Mouse (Mus musculus): ENCODE data around the gene Sgip1.

The Sgip1 gene

DNA sequence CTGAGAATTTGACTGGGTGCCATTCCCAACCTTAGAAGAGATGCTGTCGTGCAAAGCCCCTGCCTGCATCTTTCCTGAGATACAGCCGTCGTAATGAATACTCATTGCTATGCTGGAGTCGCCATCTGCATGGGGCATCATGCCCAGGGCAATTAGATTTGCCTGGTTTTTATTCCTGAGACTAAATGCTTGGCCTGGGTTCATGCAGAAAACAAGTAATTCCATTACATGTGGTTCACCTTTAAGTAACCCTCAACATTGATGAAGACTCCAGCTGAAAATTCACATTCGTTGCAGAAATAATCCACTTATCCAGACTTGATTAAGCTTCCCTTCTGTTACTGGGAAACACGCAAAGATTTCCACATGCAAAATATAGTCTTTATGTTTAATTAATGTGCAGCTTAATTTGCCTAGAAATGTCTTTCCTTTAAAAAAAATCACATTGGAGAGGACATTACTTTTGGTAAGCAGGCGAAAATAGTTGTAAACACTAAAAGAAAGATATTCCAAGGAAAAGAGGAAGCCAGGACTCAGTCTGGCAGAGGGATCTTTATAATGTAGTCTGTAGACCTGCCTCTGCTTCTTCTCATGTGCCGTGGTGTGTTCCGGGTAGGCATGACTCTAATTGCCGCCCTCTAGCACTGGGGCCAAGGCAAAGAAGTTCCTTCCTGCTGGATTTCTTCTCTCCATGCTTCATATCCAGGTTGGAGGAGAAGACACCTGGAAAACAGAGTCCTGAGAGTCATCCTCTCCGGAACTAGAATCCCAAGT is 100.0 kb downstream of the Sgip1 start:
- no peak for DNase-seq

DNA sequence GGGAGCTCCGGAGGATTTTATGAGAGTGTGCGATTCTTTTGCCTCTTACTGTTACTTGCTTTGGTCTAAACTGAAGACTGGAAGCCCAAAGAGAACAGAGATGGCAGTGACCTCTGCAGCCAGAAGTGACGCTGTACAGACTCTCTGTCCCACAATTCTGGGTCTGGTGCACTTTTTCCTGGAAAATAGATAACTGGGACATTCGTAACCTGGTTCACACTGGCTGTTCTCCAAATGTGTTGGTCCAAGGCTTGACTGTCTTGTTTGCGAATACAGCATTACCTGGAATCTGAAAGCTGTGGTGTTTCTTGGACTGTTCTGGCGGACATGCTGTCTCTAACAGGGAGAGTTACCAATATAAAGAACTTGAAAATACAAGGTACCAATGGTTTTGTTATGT is 109.4 kb downstream of the Sgip1 start:
- DNase-seq = no peak

DNA sequence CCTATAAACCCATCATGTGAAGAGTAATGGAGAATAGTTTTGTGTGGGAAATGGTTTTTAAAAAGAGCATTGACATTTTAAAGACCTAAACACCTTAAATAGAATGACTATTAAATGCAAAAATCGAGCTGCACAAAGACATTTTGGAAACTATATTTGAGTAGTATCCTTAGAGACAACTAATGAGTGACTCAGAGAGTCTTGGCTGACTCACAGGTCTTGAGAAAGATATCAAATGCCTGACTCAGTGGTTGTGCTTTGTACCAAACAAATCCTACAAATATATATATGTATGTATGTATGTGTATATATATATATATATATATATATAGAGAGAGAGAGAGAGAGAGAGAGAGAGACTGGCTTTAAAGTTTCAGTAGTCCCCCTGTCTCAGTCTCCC is 110.1 kb downstream of the Sgip1 start:
- DNase-seq = no peak

DNA sequence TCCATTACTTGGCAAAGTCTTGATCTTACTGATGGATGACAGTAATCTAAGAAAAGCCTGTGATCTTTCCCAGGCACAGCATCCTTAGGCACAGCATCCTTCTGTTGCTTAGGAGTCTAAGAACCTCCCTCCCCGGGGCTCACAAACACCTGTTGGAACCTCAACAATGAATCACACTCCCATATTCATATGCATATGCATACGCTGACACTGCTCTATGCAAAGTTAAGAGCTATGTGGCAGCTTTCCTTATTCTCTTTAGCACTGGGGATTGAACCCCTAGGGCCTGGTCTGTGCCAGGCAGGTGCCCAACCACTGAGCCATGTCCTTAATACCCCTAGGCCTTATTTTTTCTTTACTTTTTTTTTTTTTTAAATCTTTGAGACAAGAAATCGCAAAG is 111.2 kb downstream of the Sgip1 start:
- DNase-seq = no peak

DNA sequence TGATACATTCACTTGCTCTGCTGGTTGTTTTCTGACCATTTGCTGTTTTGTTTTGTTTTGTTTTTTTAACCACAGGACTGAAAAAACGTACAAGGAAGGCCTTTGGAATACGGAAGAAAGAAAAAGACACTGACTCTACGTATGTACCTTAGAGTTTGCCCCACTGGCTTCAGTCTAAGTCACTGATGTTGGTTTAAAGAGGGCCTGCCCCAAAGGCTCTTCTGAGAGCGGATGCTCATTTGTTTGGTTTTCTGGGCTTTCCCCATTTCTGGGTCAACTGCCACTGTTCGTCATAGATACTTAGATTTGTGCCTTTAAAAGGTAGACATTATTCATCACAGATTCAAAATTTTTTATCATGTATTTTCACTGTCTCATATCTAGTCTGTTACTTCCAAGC is 111.7 kb downstream of the Sgip1 start:
- no peak for DNase-seq

DNA sequence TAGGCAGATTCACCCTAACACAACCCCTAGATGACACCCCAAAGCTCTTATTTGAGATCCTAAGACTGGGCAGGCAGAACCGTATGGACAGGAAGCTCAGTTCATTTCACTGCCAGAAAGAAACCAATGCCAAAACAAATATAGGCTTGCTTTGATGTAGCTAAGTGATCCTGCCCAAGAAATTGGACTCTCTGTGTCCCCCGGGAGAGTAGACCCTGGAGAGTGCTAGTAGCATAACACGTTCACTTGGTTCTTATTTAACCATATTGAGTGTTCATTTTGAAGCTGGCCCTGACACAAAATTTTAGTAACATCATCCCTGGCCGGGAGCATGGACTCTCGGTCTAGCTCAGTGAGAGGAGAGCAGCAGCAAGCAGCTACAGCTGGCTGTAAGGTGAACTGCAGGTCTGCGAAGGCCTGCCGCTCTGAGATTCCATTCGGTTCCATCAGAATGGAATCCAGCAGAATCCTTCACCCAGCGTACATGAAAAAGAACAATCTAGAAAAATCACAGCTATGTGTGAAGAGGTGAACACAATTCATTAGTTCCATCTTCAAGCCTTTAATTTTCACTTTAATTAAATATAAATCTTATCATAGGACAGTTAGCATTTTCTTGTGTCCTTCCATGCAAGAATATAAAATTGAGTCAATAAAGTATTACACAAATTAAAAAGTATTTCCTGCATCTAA is 112.4 kb downstream of the Sgip1 start:
- DNase-seq = no peak

DNA sequence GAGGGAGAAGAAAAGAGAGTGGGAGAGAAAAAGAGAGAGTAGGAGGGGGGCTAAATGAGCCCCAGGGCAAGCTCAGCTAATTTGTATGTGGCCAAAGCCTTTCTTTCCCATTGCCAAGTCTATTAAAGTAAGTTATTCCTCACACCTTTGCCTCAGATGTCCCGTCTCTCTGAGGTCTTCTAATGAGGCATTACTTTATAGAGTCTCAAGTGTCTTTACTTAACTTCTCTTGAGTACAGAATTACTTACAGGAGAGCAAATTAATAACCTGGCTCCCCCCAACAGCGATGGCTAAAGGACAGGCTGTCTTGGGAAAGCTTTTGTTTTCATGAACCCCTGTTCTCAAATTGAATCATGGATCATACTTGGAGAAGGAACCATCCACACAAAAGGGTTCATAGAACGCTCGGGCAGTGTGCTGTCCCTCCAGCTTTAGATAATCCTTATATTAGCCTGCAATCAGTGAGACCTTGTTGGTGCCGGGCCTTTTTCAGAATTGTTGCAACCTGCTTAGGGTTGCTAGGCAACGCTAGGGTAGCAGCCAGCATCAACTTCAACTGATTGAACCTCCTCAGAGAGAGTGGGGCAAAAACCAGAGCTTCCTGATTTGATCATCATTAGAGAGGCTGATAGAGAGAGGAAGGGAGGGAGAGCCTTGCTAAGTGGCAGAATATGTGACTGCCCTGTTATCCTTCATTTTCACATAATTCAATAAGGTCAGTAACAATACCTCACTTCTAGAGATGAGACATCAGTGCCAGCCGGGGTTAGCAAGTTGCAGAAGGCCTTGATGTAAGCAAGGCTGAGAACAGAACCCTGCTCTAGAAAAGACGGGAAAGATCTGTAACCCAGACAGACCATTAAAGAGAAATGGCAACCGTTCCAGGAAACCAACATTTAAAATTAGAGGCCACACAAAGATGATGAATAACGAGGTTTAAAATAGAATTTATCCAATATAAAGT is 114.1 kb downstream of the Sgip1 start:
- no peak for DNase-seq

DNA sequence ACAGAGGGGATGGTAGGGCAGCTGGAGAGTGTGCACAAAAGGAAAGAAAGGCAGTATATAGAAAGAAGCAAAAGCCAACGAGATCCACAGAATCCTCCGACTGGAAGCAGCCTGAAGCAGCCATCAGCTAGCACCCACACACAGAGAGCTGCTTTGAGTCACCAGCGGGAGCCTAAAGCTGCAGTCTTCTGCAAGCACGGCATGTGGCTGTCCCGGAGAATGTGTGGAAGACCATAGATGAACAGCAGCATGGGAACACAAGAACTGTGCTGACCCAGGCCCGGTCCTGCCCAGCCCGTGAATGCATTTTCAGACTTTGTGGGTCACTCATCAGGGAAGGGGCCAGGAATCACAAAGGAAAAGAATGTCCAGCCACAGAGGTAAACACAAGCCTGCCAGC is 115.0 kb downstream of the Sgip1 start:
- DNase-seq = no peak

DNA sequence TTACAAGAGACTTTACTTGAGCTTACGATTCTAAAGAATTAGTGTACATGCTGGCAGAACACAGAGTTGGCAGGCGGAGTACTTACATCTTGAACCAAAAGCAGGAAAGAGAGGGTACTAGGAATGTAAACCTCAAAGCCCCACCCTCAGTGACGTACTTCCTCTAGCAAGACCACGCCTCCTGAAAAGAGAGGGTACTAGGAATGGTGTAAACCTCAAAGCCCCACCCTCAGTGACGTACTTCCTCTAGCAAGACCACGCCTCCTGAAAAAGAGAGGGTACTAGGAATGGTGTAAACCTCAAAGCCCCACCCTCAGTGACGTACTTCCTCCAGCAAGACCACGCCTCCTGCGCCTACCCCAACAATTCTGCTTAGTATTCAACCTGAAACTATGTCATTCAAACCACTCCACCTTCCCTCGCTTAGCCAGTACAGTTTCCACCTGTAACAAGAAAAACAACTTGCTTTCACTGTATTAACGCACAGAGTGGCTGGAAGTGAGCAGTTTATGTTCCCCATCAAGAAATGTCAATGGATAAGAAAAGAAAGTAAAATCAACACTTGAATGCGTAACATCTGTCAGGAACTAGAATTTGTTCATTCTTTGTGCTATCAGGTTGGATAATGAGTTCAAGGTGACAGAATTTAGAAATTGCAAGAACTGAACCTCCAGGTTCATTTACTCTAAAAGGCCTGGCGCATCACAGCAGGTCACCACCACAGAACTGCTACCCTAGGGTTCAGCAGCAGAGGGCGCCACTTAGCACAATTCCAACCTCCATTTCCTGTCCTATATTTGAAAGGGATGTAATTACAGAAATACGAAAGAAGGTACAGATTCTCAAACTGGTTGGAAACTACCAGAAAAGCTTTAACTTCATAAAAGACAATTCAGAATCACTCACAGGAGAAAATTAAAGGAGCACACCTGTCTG is 118.4 kb downstream of the Sgip1 start:
- DNase-seq = peak; percentile 76

DNA sequence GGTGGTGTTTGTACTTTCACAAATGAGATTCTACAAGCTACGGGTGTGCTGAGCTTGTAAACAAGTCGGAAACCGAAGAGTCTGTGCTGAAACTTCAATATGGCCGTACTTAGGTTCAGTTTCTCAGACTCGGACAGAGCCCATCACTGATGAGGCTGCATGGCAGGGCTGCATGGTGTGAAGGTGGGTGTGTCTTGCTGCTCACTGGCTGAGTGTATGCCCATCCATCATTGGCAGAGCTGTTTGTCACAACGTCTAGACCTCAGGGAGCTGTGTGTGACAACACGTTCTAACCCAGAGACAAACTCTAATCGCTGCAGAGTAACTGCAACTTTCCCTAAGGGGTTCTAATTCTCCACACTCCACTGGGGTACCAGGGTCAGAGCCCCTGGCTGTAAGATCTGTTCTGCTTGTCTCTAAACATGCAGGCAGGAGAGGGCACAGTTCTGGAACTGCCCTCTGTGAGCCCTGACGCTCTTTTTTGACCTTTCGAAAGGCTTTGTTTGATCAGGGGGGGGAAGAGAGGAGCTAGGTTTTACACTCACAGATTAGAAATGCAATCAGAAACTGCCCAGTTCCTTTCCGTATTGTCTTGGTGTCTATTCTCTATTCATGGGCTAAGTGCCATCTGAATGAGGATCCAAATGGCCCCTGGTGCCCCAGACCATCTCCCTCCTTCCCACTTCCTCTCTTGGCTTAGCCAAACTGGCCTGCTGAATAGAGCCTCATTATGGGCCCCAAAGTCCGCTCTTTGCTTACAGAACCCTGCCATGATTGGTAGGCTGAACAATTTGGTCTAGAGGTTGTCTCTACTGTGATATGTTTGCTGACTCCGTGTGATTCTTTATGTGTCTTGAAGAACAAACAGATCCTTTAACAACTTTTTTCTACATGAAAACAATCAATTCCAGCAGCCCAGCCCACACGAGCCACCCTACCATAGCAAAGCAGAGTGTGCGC is 121.9 kb downstream of the Sgip1 start:
- no peak for DNase-seq

DNA sequence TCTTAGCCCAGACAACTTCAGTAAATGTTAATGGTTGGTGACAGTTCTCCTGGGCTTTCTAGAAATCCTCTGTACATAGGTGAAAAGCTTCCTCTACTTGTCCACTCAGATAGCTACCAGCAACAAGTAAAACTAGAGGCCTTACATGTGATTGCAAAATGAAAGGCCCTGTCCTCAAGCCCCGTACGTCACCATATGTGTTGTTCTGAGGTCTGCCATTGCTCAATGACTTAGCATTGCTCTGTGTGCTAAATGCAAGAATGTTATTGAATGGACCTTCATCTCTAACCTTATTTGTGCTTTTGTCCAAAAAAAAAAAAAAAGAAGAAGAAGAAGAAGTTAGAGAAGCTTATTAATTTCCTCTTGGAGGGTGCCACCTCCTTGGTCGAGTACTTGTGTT is 125.4 kb downstream of the Sgip1 start:
- no peak for DNase-seq

DNA sequence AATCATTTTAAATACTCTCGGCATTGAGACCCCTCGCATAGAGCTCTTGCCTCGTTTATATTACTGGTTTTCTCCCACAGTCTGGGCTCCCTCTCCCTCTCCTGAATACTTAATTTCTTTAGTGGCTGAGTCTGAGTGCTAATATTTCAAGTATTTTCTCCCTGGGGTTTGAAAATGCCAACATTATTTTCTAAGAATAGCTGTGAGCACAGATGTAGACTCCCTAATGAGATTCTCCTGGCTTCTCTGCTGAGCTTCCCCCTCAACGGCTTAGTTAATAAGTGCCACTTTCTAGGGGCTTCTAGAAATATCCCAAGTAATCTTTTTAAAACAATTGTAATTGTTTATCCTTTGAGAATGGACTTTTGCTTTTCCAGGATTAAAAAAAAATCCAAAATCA is 130.2 kb downstream of the Sgip1 start:
- DNase-seq = no peak

DNA sequence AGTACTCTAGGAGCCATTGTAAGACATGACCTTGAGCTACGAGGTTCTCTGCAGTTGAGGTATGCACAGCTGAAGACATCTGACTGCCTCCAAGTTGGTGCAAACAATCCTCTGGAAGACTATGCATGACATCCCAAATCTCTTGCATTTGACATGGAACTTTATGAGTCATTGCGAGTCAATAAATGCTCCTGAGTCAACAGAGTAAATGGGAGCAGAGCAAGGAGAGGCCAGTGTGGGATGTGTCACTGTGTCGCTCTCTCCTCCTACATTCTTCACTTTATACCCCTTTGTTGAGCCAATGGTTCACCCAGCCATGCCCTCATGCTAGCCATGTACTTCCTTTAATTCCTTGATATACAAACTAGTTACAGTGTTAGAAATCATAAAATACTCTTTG is 142.0 kb downstream of the Sgip1 start:
- DNase-seq = no peak

DNA sequence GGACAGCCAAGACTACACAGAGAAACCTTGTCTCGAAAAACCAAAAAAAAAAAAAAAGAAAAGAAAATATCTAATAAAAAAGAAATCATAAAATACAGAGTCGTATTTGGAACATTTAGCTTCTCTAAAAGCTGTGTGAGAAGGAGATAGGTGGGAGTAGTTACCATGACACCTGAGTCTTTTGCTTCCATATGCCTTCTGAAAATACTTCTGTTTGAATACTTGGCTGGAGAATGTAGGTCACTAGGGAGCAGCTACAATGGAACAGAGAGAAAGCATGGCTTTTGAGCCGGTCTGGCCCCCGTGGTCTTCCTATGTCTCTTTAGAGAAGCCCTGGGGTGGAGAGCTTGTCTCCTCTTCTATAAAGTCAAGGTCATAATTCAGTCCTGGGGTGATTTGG is 143.1 kb downstream of the Sgip1 start:
- DNase-seq = no peak

DNA sequence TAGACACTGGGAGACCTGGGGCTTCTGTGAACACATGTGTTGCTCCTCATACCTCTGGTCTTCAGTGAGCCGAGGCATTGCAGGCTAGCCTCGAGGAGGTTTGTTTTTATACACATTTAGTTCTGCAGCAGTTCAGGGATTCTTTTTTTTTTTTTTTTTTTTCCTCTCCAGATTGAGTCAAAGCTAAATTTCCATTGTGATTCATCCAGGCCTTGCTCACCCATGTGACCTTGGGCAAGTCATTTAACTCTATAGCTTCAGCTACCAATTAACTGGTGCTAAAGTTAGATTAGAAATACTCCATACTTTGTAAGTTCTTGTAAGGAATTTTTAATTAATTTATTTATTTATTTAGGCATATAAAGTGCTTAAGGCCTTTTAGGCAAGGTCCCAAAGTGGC is 145.4 kb downstream of the Sgip1 start:
- DNase-seq = no peak

DNA sequence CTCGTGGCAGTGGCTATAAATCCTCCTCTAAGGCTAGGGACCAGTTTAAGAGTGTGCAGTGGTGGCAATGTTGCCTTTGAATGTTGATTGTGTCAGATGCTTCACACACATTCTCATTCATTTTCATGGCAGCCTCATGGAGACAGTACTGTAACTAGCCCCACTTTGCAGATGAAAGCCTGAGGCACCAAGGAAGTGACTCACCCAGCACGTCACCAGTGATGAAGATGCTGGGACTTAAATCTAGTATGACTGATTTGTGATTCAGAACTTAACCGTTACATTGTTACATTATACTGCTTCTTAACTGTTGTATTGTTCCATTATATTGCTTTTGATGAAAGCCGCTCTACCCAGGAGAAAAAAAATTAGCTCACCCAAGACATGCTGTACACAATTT is 145.8 kb downstream of the Sgip1 start:
- no peak for DNase-seq

DNA sequence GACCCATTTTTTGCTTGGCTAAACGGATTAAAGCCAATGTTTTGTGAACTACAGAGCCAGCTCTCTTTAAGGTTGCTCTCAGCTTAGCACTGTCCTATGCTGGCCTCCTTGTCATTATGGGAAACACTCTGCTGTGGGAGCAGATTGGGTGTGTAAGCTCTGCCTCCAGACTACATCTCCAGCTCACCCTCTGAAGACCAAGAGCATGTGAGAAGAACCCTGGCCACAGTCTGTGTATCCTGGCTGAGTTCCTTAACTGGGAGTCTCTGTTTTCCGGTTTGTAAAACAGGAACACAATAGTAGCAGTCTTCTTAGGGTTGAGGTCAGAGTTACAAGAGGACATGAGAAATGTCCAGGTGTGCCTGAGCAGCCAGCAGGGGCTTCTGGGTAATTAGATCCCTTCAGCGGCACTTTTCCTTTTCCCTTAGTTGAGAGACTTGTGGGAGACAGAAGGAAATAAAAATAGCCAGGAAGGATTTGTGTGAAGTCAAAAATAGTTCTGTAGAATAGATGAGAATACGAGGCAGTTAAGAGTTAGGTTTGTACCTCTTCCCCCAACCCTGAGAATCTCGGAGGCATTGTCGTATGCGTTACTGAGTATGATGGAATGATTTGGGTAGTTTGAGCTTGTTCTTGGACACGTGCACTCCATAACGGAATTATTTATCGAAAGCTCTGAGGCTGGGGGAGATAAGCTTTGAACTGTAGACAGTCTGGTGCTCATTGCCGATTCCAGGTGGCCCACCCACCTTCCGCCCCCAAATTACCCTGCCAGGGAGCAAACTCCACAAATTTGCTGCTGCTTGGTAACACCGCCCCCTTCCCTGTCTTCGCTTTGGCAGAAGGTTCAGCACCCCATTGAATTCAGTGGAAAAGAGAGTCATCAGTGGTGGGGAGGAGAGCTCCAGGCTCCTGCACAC is 146.9 kb downstream of the Sgip1 start:
- no peak for DNase-seq

DNA sequence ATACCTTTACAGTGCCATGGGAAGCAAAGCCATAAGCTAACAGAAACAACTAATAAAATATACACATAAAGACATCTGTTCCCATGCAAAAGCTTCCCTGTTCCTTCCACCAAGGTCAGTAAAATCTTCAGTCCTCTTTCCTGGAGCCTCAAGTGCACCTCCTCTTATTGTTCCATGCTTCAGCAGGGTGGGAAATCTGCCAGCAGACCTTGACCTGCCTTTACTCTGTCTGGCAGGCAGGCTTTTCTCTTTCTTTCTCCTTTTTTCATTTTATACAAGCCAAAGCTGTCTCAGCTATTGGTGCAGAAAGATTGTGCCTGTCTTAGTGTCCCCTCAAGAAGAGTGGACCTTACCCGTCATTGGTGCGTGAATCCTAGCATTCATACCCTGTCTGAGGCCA is 154.8 kb downstream of the Sgip1 start:
- no peak for DNase-seq

DNA sequence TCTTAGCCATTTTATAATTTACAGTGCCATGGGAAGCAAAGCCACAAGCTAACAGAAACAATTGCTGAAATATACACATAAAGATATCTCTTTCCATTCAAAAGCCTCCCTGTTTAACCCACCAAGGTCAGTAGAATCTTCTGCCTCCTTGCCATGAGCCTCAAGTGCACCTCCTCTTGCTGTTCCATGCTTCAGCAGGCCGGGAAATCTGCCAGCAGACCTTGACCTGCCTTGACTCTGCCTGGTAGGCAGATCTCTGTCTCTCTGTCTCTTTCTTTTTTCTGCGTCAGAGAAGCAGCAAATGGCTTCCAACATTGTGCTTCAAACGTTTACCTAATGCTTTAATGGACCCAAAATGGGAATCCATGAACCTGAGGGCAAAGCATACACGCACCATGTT is 157.9 kb downstream of the Sgip1 start:
- DNase-seq = no peak

DNA sequence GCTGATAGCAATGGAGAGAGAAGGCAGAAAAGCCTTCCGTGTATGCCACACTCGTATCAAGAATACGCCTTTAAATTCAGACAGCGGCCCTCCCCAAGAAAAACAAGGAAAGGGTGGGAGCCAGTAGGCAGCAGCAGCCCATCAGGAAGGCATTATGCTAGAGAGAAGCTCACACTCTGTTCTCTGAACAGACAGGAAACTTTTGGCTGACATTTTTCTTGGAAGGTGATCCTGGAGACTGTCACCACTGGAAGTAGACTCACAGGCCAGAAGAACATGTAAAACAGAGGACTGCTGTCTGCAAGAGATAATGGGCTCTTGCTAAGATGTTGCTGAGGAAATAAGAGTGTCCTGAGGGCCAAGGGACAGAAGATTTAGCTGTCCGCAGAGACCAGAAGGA is 158.6 kb downstream of the Sgip1 start:
- no peak for DNase-seq
